Mouse (Mus musculus) MEL (cell line): ENCODE data around the gene Spatc1l. TPM values are rescaled to one million over a fixed set of nuclear protein-coding genes. Genes with fewer than 3 reads are reported as not detected.
A peak's percentile ranks its signal among the peaks of the same experiment; 100 is the strongest.

Experiments used
- DNase-seq: peaks from one replicate; pipeline ENCODE4 v3.0.0; 2011; ENCODE audit warnings: low read depth, low spot score
- H3K27ac ChIP-seq: 2 replicates; pipeline ENCODE4 v1.5.1; 2012; ENCODE audit warnings: low read depth, mild to moderate bottlenecking, control low read depth, low read length, moderate library complexity; ENCODE audit not compliant: control insufficient read depth
- H3K27me3 ChIP-seq, 2 experiments: fragments of 150-350 bp in 1 of 2; sonication (generic) in 1 of 2; 2 replicates each; pipeline ENCODE4 v1.6.1; 2012; ENCODE audit warnings: low read length in 2 of 2, mild to moderate bottlenecking in 2 of 2, improper control_type of control experiment in 1 of 2, moderate library complexity in 1 of 2; ENCODE audit not compliant: insufficient read depth in 2 of 2, control insufficient read depth in 1 of 2
- H3K36me3 ChIP-seq, 2 experiments: 2 replicates each; pipeline ENCODE4 v1.6.1; 2012 to 2014; ENCODE audit warnings: low read length in 2 of 2, improper control_type of control experiment in 1 of 2, inconsistent platforms in 1 of 2, mild to moderate bottlenecking in 1 of 2; ENCODE audit not compliant: insufficient read depth in 2 of 2, control insufficient read depth in 1 of 2
- H3K4me1 ChIP-seq, 2 experiments: fragments of 150-350 bp in 1 of 2; sonication (generic) in 1 of 2; 2 replicates each; pipeline ENCODE4 v1.6.1; 2012; ENCODE audit warnings: low read length in 2 of 2, improper control_type of control experiment in 1 of 2, mild to moderate bottlenecking in 1 of 2; ENCODE audit not compliant: insufficient read depth in 2 of 2, control insufficient read depth in 1 of 2
- H3K4me3 ChIP-seq, 2 experiments: fragments of 150-350 bp in 1 of 2; sonication (generic) in 1 of 2; 2 replicates each; pipeline ENCODE4 v1.5.1; 2012; ENCODE audit warnings: low read depth in 2 of 2, low read length in 2 of 2, mild to moderate bottlenecking in 2 of 2, moderate library complexity in 2 of 2, control low read depth in 1 of 2, improper control_type of control experiment in 1 of 2; ENCODE audit not compliant: control insufficient read depth in 1 of 2, insufficient read depth in 1 of 2
- H3K79me2 ChIP-seq: 2 replicates; pipeline ENCODE4 v1.6.1; 2012; ENCODE audit warnings: mild to moderate bottlenecking, low read length, moderate library complexity; ENCODE audit not compliant: control insufficient read depth, poor library complexity, insufficient read depth
- H3K9ac ChIP-seq: 2 replicates; pipeline ENCODE4 v1.6.1; 2012; ENCODE audit warnings: low read depth, mild to moderate bottlenecking, control low read depth, low read length, moderate library complexity; ENCODE audit not compliant: control insufficient read depth, poor library complexity, severe bottlenecking
- H3K9me3 ChIP-seq: fragments of 150-350 bp; sonication (generic); replicated peaks from 2 replicates; pipeline ENCODE4 v1.6.1; 2012; ENCODE audit warnings: mild to moderate bottlenecking, low read length, improper control_type of control experiment, moderate library complexity; ENCODE audit not compliant: insufficient read depth
- CHD2 ChIP-seq: IDR thresholded peaks from 2 replicates; pipeline ENCODE4 v1.6.1; 2011; ENCODE audit warnings: low read length, improper control_type of control experiment
- CTCF ChIP-seq, 3 experiments: IDR thresholded peaks in 2 of 3; conservative IDR thresholded peaks in 1 of 3; 2 replicates each; pipeline ENCODE4 v1.5.1; 2011 to 2012; ENCODE audit warnings: low read length in 3 of 3, low read depth in 2 of 3, mild to moderate bottlenecking in 2 of 3, improper control_type of control experiment in 1 of 3, inconsistent platforms in 1 of 3, mixed read lengths in 1 of 3, moderate library complexity in 1 of 3; ENCODE audit not compliant: control insufficient read depth in 1 of 3, insufficient read depth in 1 of 3, poor library complexity in 1 of 3, severe bottlenecking in 1 of 3
- MAX ChIP-seq: IDR thresholded peaks from 2 replicates; pipeline ENCODE4 v1.6.1; 2011; ENCODE audit warnings: low read length, improper control_type of control experiment
- MAZ ChIP-seq: IDR thresholded peaks from 2 replicates; pipeline ENCODE4 v1.6.1; 2012; ENCODE audit warnings: low read depth, mild to moderate bottlenecking, inconsistent platforms, low read length, improper control_type of control experiment
- MEF2A ChIP-seq: IDR thresholded peaks from 2 replicates; pipeline ENCODE4 v1.6.1; 2014; ENCODE audit warnings: low read depth, mild to moderate bottlenecking, inconsistent platforms, low read length, improper control_type of control experiment; ENCODE audit not compliant: poor library complexity, insufficient replicate concordance, severe bottlenecking; ENCODE audit errors: extremely low read depth
- MXI1 ChIP-seq: IDR thresholded peaks from 2 replicates; pipeline ENCODE4 v1.6.1; 2011; ENCODE audit warnings: mild to moderate bottlenecking, low read depth, low read length, improper control_type of control experiment
- MYB ChIP-seq: IDR thresholded peaks from 2 replicates; pipeline ENCODE4 v1.6.1; 2011; ENCODE audit warnings: mild to moderate bottlenecking, low read depth, low read length, improper control_type of control experiment
- MYC ChIP-seq: IDR thresholded peaks from 2 replicates; pipeline ENCODE4 v1.6.1; 2011; ENCODE audit warnings: low read depth, mild to moderate bottlenecking, low read length, improper control_type of control experiment, moderate library complexity
- SMC3 ChIP-seq: IDR thresholded peaks from 2 replicates; pipeline ENCODE4 v1.6.1; 2011; ENCODE audit warnings: low read depth, low read length, improper control_type of control experiment
- TCF12 ChIP-seq: IDR thresholded peaks from 2 replicates; pipeline ENCODE4 v1.6.1; 2014; ENCODE audit warnings: low read depth, mild to moderate bottlenecking, inconsistent platforms, low read length, improper control_type of control experiment, moderate library complexity
- UBTF ChIP-seq: IDR thresholded peaks from 2 replicates; pipeline ENCODE4 v1.6.1; 2012; ENCODE audit warnings: low read depth, mild to moderate bottlenecking, inconsistent platforms, low read length, improper control_type of control experiment, moderate library complexity, borderline replicate concordance; ENCODE audit not compliant: insufficient read depth
- USF2 ChIP-seq, 2 experiments: IDR thresholded peaks; 2 replicates each; pipeline ENCODE4 v1.6.1; 2011 to 2012; ENCODE audit warnings: improper control_type of control experiment in 2 of 2, low read length in 2 of 2, borderline replicate concordance in 1 of 2, inconsistent platforms in 1 of 2, low read depth in 1 of 2, mild to moderate bottlenecking in 1 of 2; ENCODE audit not compliant: insufficient read depth in 1 of 2
- ZMIZ1 ChIP-seq: IDR thresholded peaks from 2 replicates; pipeline ENCODE4 v1.6.1; 2012; ENCODE audit warnings: low read depth, mild to moderate bottlenecking, inconsistent platforms, low read length, improper control_type of control experiment, moderate library complexity
- ZNF384 ChIP-seq: IDR thresholded peaks from 2 replicates; pipeline ENCODE4 v1.6.1; 2012; ENCODE audit warnings: low read depth, mild to moderate bottlenecking, inconsistent platforms, low read length, improper control_type of control experiment
- polyA plus RNA-seq, 2 experiments: library from polyadenylated mRNA; stranded (reverse) in 1 of 2; unstranded in 1 of 2; fragments of >175 nt in 1 of 2; fragments of >200 nt in 1 of 2; gene quantifications; 2 replicates each; pipeline versions ENCODE4 v1.2.1 to v1.2.4; 2012; ENCODE audit warnings: low replicate concordance in 2 of 2, low read depth in 1 of 2; ENCODE audit not compliant: insufficient read length in 2 of 2, insufficient read depth in 1 of 2, missing spikeins in 1 of 2
- total RNA-seq: library from RNA; depleted of rRNA; stranded (reverse); fragments of 300-350 nt; gene quantifications from 2 replicates; pipeline ENCODE4 v1.2.3, GENCODE M21; 2012

Gene Spatc1l
- total and polyA plus RNA-seq, 3 experiments, result not detected

GRCm38 (mm10) chr10:76546566-76546965 lies 15.5 kb upstream of the Spatc1l start:
- Histone ChIP-seq H3K27ac (no peak overlapping the region), H3K9ac (no peak overlapping the region), H3K79me2 (no peaks in the 10 kb centered on the region), H3K27me3 (no peaks in the 10 kb centered on the region), H3K36me3 (peaks cover 2 to 6% of the 10 kb centered on the region in 2 experiments; a peak in 2 of 4 replicates), H3K9me3 (no peaks in the 10 kb centered on the region), H3K4me1 (0 out of 4 replicates have a peak, but pooled peaks cover 0 to 5% of the 10 kb centered on the region in 2 experiments), H3K4me3 (no peak overlapping the region)
- DNase-seq, result no peak
- TF ChIP-seq MAZ, result no peak
- no peak for TF ChIP-seq SMC3
- TF ChIP-seq CTCF (IDR thresholded peaks at IDR 0.05 in 2 of 3, conservative IDR thresholded peaks at IDR 0.05 in 1 of 3; ENCODE audit: control insufficient read depth in 1 of 3, insufficient read depth in 1 of 3, low read depth in 2 of 3, low read length in 3 of 3, poor library complexity in 1 of 3, severe bottlenecking in 1 of 3), result no peak
- TF ChIP-seq USF2 (IDR thresholded peaks at IDR 0.05; ENCODE audit: borderline replicate concordance in 1 of 2, insufficient read depth in 1 of 2, low read depth in 1 of 2, low read length in 2 of 2), result no peak

GRCm38 (mm10) chr10:76548218-76548617 lies 13.9 kb upstream of the Spatc1l start:
- Histone ChIP-seq H3K9me3 (no peaks in the 10 kb centered on the region), H3K27ac (no peak overlapping the region), H3K4me3 (no peak overlapping the region), H3K36me3 (peaks cover 0 to 5% of the 10 kb centered on the region in 2 experiments; a peak in 1 of 4 replicates), H3K4me1 (no peaks in the 10 kb centered on the region), H3K27me3 (no peaks in the 10 kb centered on the region), H3K9ac (no peak overlapping the region), H3K79me2 (no peaks in the 10 kb centered on the region)
- DNase-seq, result no peak
- TF ChIP-seq USF2 (IDR thresholded peaks at IDR 0.05; ENCODE audit: borderline replicate concordance in 1 of 2, insufficient read depth in 1 of 2, low read depth in 1 of 2, low read length in 2 of 2) (no peak), ZMIZ1 (no peak), MXI1 (no peak), TCF12 (no peak), UBTF (no peak), MAX (no peak), MEF2A (no peak), MYC (no peak), ZNF384 (no peak), MYB (no peak)

GRCm38 (mm10) chr10:76550458-76550857 lies 11.6 kb upstream of the Spatc1l start:
- TF ChIP-seq CTCF (IDR thresholded peaks at IDR 0.05 in 2 of 3, conservative IDR thresholded peaks at IDR 0.05 in 1 of 3; ENCODE audit: control insufficient read depth in 1 of 3, insufficient read depth in 1 of 3, low read depth in 2 of 3, low read length in 3 of 3, poor library complexity in 1 of 3, severe bottlenecking in 1 of 3) (peak in 1 of 3 experiments; percentile 29; a peak in 1 of 6 replicates), CHD2 (no peak)
- no peaks in the 10 kb centered on the region for H3K79me2 ChIP-seq
- no peaks in the 10 kb centered on the region for H3K27me3 ChIP-seq
- DNase-seq, result peak; percentile 14
- no peak overlapping the region for H3K27ac ChIP-seq
- H3K36me3 ChIP-seq, result peaks cover 0 to 3% of the 10 kb centered on the region in 2 experiments; a peak in 2 of 4 replicates
- no peaks in the 10 kb centered on the region for H3K4me1 ChIP-seq
- no peak overlapping the region for H3K9ac ChIP-seq
- H3K9me3 ChIP-seq, result no peaks in the 10 kb centered on the region
- no peak overlapping the region for H3K4me3 ChIP-seq
